Mouse (Mus musculus) lung, embryonic 16.5 days (tissue): ENCODE results near the gene Tacc2. TPM values are rescaled to one million over a fixed set of nuclear protein-coding genes. Genes with fewer than 3 reads are reported as not detected.
"Not testable (repeated sequence)": the region's sequence is repeated elsewhere in the genome, so short reads cannot be mapped to it uniquely, and the experiment has no call there.

ENCODE experiments used
- ATAC-seq: fragments of 200-750 bp; cut with Nextera tagmentation; 2 replicates; pipeline ENCODE4 v1.8.0; 2017; ENCODE audit warnings: low read depth, mild to moderate bottlenecking, moderate library complexity
- H3K27ac ChIP-seq: fragments of 300-500 bp; sonication (generic); 2 replicates; pipeline ENCODE4 v1.5.1; 2014; ENCODE audit warnings: mild to moderate bottlenecking, control low read depth, low read length
- H3K27me3 ChIP-seq: fragments of 300-500 bp; sonication (generic); 2 replicates; pipeline ENCODE4 v1.6.1; 2014; ENCODE audit warnings: low read depth, low read length, mixed read lengths; ENCODE audit not compliant: control insufficient read depth, insufficient read depth
- H3K36me3 ChIP-seq: fragments of 300-500 bp; sonication (generic); 2 replicates; pipeline ENCODE4 v1.6.1; 2014; ENCODE audit warnings: low read length; ENCODE audit not compliant: control insufficient read depth, insufficient read depth
- H3K4me1 ChIP-seq: fragments of 300-500 bp; sonication (generic); replicated peaks from 2 replicates; pipeline ENCODE4 v1.6.1; 2014; ENCODE audit warnings: low read length, mixed read lengths; ENCODE audit not compliant: control insufficient read depth, insufficient read depth
- H3K4me2 ChIP-seq: fragments of 300-500 bp; sonication (generic); 2 replicates; pipeline ENCODE4 v1.6.1; 2014; ENCODE audit warnings: low read depth, low read length, control low read depth
- H3K4me3 ChIP-seq: fragments of 300-500 bp; sonication (generic); 2 replicates; pipeline ENCODE4 v1.5.1; 2014; ENCODE audit warnings: mild to moderate bottlenecking, low read length, control low read depth
- H3K9ac ChIP-seq: fragments of 300-500 bp; sonication (generic); 2 replicates; pipeline ENCODE4 v1.6.1; 2014; ENCODE audit warnings: low read length, control low read depth
- H3K9me3 ChIP-seq: fragments of 300-500 bp; sonication (generic); 2 replicates; pipeline ENCODE4 v1.6.1; 2016; ENCODE audit warnings: low read length; ENCODE audit not compliant: control insufficient read depth
- WGBS: fragments of 180-500 bp; shearing (Covaris S2); extraction: QIAGEN DNeasy Blood & Tissue Kit; methylation state at CpG from one replicate; pipeline ENCODE4 v1.1.7; 2014; 5-methylcytosine and 5-hydroxymethylcytosine counted together
- polyA plus RNA-seq: library from polyadenylated mRNA; unstranded; fragments of >200 nt; fragmentation: Nextera tagmentation; extraction: Ambion mirVana; gene quantifications from 2 replicates; pipeline ENCODE4 v1.2.1, GENCODE M21; 2015

The Tacc2 gene
- polyA plus RNA-seq: 21.7 and 24.2 TPM in 2 replicates

GRCm38 (mm10) chr7:130577388-130578003 is at the start of gene Tacc2:
Gene Tacc2, plus strand, starts transcription at chr7:130577438.
- 18% methylated on average over 15 of the region's 15 CpGs for WGBS
- peak; percentile 64 for ATAC-seq
- H3K36me3 ChIP-seq: no peaks in the 10 kb centered on the region
- H3K27ac ChIP-seq: peak within 1 kb of the TSS; percentile 80
- H3K9me3 ChIP-seq: no peaks in the 10 kb centered on the region
- H3K27me3 ChIP-seq: no peaks in the 10 kb centered on the region
- peak within 1 kb of the TSS; percentile 43 for H3K4me3 ChIP-seq
- H3K4me2 ChIP-seq: peak within 1 kb of the TSS; percentile 60
- peaks cover 19% of the 10 kb centered on the region for H3K4me1 ChIP-seq
- peak within 1 kb of the TSS; percentile 63 for H3K9ac ChIP-seq

GRCm38 (mm10) chr7:130531138-130531537 is 46.1 kb upstream of the Tacc2 start:
- not testable (repeated sequence) for H3K4me2 ChIP-seq, H3K9ac ChIP-seq, H3K4me3 ChIP-seq, H3K4me1 ChIP-seq, H3K27ac ChIP-seq, H3K27me3 ChIP-seq, H3K9me3 ChIP-seq, ATAC-seq
- peaks cover 37% of the 10 kb centered on the region for H3K36me3 ChIP-seq
- WGBS: 94% methylated on average over 14 of the region's 15 CpGs

GRCm38 (mm10) chr7:130533316-130534260 is 43.6 kb upstream of the Tacc2 start:
- no peak overlapping the region for H3K27ac ChIP-seq
- no peak overlapping the region for H3K9ac ChIP-seq
- no peaks in the 10 kb centered on the region for H3K4me1 ChIP-seq
- peaks cover 48% of the 10 kb centered on the region for H3K36me3 ChIP-seq
- no peak overlapping the region for H3K4me2 ChIP-seq
- no peak overlapping the region for H3K4me3 ChIP-seq
- ATAC-seq: peak; percentile 84
- 40% methylated on average over 24 of the region's 25 CpGs for WGBS
- no peaks in the 10 kb centered on the region for H3K27me3 ChIP-seq
- H3K9me3 ChIP-seq: no peaks in the 10 kb centered on the region

- Histone ChIP-seq H3K9me3 (no peaks in the 10 kb centered on the region), H3K4me1 (no peaks in the 10 kb centered on the region), H3K27me3 (no peaks in the 10 kb centered on the region), H3K9ac (no peak overlapping the region), H3K4me3 (no peak overlapping the region), H3K4me2 (no peak overlapping the region), H3K27ac (no peak overlapping the region), H3K36me3 (peaks cover 52% of the 10 kb centered on the region)
- 83% methylated on average over 4 of the region's 4 CpGs for WGBS
- no peak for ATAC-seq
These were observed 42.1 kb upstream of the Tacc2 start for GRCm38 (mm10) chr7:130535174-130535573.

- Histone ChIP-seq H3K36me3 (peaks cover 52% of the 10 kb centered on the region), H3K4me3 (no peak overlapping the region), H3K27ac (no peak overlapping the region), H3K9me3 (no peaks in the 10 kb centered on the region), H3K4me2 (no peak overlapping the region), H3K9ac (no peak overlapping the region), H3K27me3 (no peaks in the 10 kb centered on the region), H3K4me1 (no peaks in the 10 kb centered on the region)
- WGBS: 72% methylated on average over 4 of the region's 4 CpGs
- ATAC-seq: no peak
These were observed 40.2 kb upstream of the Tacc2 start for GRCm38 (mm10) chr7:130537068-130537467.

GRCm38 (mm10) chr7:130540176-130540575 is 37.1 kb upstream of the Tacc2 start:
- H3K9me3 ChIP-seq: no peaks in the 10 kb centered on the region
- H3K4me1 ChIP-seq: no peaks in the 10 kb centered on the region
- no peak overlapping the region for H3K9ac ChIP-seq
- no peak for ATAC-seq
- H3K27me3 ChIP-seq: no peaks in the 10 kb centered on the region
- WGBS: 88% methylated on average over 7 of the region's 7 CpGs
- no peak overlapping the region for H3K27ac ChIP-seq
- peaks cover 55% of the 10 kb centered on the region for H3K36me3 ChIP-seq
- no peak overlapping the region for H3K4me3 ChIP-seq
- H3K4me2 ChIP-seq: no peak overlapping the region

- Histone ChIP-seq H3K4me1 (peaks cover 5% of the 10 kb centered on the region), H3K27ac (no peak overlapping the region), H3K9ac (no peak overlapping the region), H3K36me3 (peaks cover 40% of the 10 kb centered on the region), H3K4me2 (no peak overlapping the region), H3K27me3 (no peaks in the 10 kb centered on the region), H3K4me3 (no peak overlapping the region), H3K9me3 (no peaks in the 10 kb centered on the region)
- no peak for ATAC-seq
- WGBS: 94% methylated on average over 4 of the region's 4 CpGs
These were observed 34.1 kb upstream of the Tacc2 start for GRCm38 (mm10) chr7:130543181-130543580.

- WGBS: 86% methylated on average over 5 of the region's 5 CpGs
- H3K9ac ChIP-seq: no peak overlapping the region
- no peak overlapping the region for H3K4me3 ChIP-seq
- peaks cover 5% of the 10 kb centered on the region for H3K4me1 ChIP-seq
- H3K9me3 ChIP-seq: no peaks in the 10 kb centered on the region
- no peak overlapping the region for H3K27ac ChIP-seq
- peak overlapping the region; percentile 64 for H3K4me2 ChIP-seq
- no peaks in the 10 kb centered on the region for H3K27me3 ChIP-seq
- ATAC-seq: no peak
- peaks cover 24% of the 10 kb centered on the region for H3K36me3 ChIP-seq
These were observed 31.8 kb upstream of the Tacc2 start for GRCm38 (mm10) chr7:130545401-130545800.

- H3K36me3 ChIP-seq: peaks cover 24% of the 10 kb centered on the region
- ATAC-seq: no peak
- 39% methylated on average over 3 of the region's 3 CpGs for WGBS
- peak overlapping the region; percentile 99; the same call in 1 of the 2 replicates for H3K27ac ChIP-seq
- H3K9ac ChIP-seq: peak overlapping the region; percentile 98
- no peaks in the 10 kb centered on the region for H3K27me3 ChIP-seq
- H3K9me3 ChIP-seq: no peaks in the 10 kb centered on the region
- peak overlapping the region; percentile 64 for H3K4me2 ChIP-seq
- peaks cover 5% of the 10 kb centered on the region for H3K4me1 ChIP-seq
- H3K4me3 ChIP-seq: peak overlapping the region; percentile 93
These were observed 31.3 kb upstream of the Tacc2 start for GRCm38 (mm10) chr7:130545893-130546292.
